Mouse (Mus musculus) lung, postnatal 0 days (tissue): ENCODE measurements around the gene Dirc2. TPM values are rescaled to one million over a fixed set of nuclear protein-coding genes. Genes with fewer than 3 reads are reported as not detected.

Source experiments
- ATAC-seq: fragments of 200-750 bp; cut with Nextera tagmentation; 2 replicates; pipeline ENCODE4 v1.8.0; 2017; ENCODE audit warnings: moderate library complexity
- DNase-seq: peaks from one replicate; pipeline ENCODE4 v3.0.0-alpha.2; 2016; ENCODE audit warnings: low spot score
- H3K27ac ChIP-seq: fragments of 300-500 bp; sonication (generic); 2 replicates; pipeline ENCODE4 v1.5.1; 2014; ENCODE audit warnings: antibody characterized with exemption, mild to moderate bottlenecking, low read length, mixed read lengths
- H3K27me3 ChIP-seq: fragments of 300-500 bp; sonication (generic); replicated peaks from 2 replicates; pipeline ENCODE4 v1.6.1; 2014; ENCODE audit warnings: low read length, mixed read lengths; ENCODE audit not compliant: insufficient read depth
- H3K36me3 ChIP-seq: fragments of 300-500 bp; sonication (generic); 2 replicates; pipeline ENCODE4 v1.6.1; 2014; ENCODE audit warnings: low read length, mixed read lengths; ENCODE audit not compliant: insufficient read depth
- H3K4me1 ChIP-seq: fragments of 300-500 bp; sonication (generic); 2 replicates; pipeline ENCODE4 v1.6.1; 2014; ENCODE audit warnings: antibody characterized with exemption, low read depth, low read length, mixed read lengths; ENCODE audit not compliant: insufficient read depth
- H3K4me2 ChIP-seq: fragments of 300-500 bp; sonication (generic); replicated peaks from 2 replicates; pipeline ENCODE4 v1.6.1; 2014; ENCODE audit warnings: low read depth, mild to moderate bottlenecking, low read length, moderate library complexity, mixed read lengths
- H3K4me3 ChIP-seq: fragments of 300-500 bp; sonication (generic); 2 replicates; pipeline ENCODE4 v1.5.1; 2014; ENCODE audit warnings: low read depth, low read length
- H3K9ac ChIP-seq: fragments of 300-500 bp; sonication (generic); replicated peaks from 2 replicates; pipeline ENCODE4 v1.6.1; 2014; ENCODE audit warnings: low read depth, mild to moderate bottlenecking
- H3K9me3 ChIP-seq: fragments of 300-500 bp; sonication (generic); 2 replicates; pipeline ENCODE4 v1.6.1; 2016; ENCODE audit warnings: low read length, mixed read lengths
- CTCF ChIP-seq: IDR thresholded peaks from 2 replicates; pipeline ENCODE4 v1.5.1; 2016; ENCODE audit warnings: antibody characterized with exemption, mild to moderate bottlenecking
- EP300 ChIP-seq: IDR thresholded peaks from 2 replicates; pipeline ENCODE4 v1.6.1; 2016; ENCODE audit warnings: antibody characterized with exemption, mild to moderate bottlenecking, control low read depth
- WGBS: fragments of 180-500 bp; shearing (Covaris S2); extraction: QIAGEN DNeasy Blood & Tissue Kit; methylation state at CpG from one replicate; pipeline ENCODE4 v1.1.7; 2014; 5-methylcytosine and 5-hydroxymethylcytosine counted together
- polyA plus RNA-seq: library from polyadenylated mRNA; unstranded; fragments of >200 nt; fragmentation: Nextera tagmentation; extraction: Ambion mirVana; gene quantifications from 2 replicates; pipeline ENCODE4 v1.2.1, GENCODE M21; 2015

Dirc2 gene
- polyA plus RNA-seq, 1 experiment from 2014 or later: 18.0 TPM

DNA sequence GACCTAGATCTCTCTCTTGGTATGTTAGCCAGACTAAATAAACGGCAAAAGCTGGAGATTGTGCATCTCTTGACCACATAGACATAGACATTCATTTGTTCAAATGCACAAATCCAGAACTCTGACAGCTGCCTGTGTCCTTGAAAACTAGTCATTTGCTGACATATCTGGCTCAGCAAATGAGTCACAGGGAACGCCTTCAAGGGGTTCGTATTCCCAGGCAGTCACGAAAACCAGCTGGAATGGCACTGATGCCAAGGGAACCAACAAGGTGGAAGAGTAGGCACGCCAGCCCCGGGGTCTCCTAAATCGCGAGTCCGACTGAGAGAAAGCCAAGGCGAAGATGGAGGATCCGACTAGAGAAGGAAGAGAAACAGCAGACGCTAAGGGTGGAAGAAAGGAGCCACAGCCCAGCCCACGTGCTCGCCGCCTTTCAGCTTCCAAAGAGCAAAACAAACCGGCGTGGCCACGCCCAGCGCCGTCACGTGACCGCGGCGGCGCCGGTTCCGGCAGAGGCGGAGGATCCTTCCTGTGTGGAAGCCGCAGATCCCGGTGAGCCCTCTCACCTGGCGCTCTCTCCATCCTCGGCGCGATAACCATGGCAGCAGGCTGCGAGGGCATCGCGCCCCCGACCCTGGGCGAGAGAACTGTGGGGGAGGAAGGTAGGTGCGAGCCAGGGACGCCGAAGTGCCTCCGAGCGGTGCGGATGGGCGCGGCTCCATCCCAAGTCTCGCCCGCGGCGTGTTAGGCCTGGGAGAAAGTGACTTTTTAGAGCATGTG is 912 bp upstream of the Dirc2 start, which contains the start of gene Hspbap1:
Hspbap1 (plus strand) TSS at position 498 of the 780 bp plus-strand sequence.
- Histone ChIP-seq H3K27ac (peak within 1 kb of the TSS; percentile 81), H3K36me3 (no peaks in the 10 kb centered on the region), H3K9me3 (no peaks in the 10 kb centered on the region), H3K4me3 (peak within 1 kb of the TSS; percentile 85), H3K4me1 (0 out of 2 replicates have a peak, but pooled peaks cover 4% of the 10 kb centered on the region), H3K27me3 (no peaks in the 10 kb centered on the region), H3K9ac (peak within 1 kb of the TSS; percentile 69), H3K4me2 (peak within 1 kb of the TSS; percentile 91)
- DNase-seq (peak; percentile 91), ATAC-seq (peak; percentile 84)
- under 1% methylated on average over 48 of the region's 51 CpGs for WGBS
- no peak for TF ChIP-seq EP300
- TF ChIP-seq CTCF: no peak

GRCm38 (mm10) chr16:35768469-35768784 is 729 bp downstream of the Dirc2 start:
- no peaks in the 10 kb centered on the region for H3K36me3 ChIP-seq
- no peaks in the 10 kb centered on the region for H3K9me3 ChIP-seq
- H3K4me1 ChIP-seq: 0 out of 2 replicates have a peak, but pooled peaks cover 4% of the 10 kb centered on the region
- peak overlapping the region; percentile 91 for H3K4me2 ChIP-seq
- 23% methylated on average over 6 of the region's 6 CpGs for WGBS
- TF ChIP-seq CTCF (no peak), EP300 (no peak)
- no peak for ATAC-seq
- H3K27ac ChIP-seq: no peak overlapping the region
- no peaks in the 10 kb centered on the region for H3K27me3 ChIP-seq
- peak overlapping the region; percentile 69 for H3K9ac ChIP-seq
- no peak for DNase-seq
- peak overlapping the region; percentile 85 for H3K4me3 ChIP-seq

DNA sequence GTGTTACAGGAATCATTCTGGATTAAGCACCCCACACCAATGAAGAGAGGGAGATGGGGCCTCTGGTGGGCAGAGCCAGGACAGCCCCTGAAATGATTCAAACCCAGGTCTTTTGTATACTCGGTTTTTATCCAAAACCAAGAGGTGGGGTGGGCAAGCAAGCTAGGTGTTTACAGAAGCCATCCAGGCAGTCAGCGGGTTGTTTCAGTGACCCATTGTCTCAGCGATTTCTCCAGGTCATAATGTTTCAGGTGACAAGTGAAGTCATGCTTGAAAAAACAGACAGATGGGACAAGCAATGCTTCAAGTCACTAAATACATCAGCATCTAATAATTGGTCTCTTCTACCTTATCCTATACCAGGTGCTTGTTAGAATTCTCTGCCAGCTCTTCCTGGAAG is 2.8 kb downstream of the Dirc2 start:
- Histone ChIP-seq H3K36me3 (no peaks in the 10 kb centered on the region), H3K9me3 (no peaks in the 10 kb centered on the region), H3K9ac (no peak overlapping the region), H3K27ac (no peak overlapping the region), H3K4me2 (no peak overlapping the region), H3K4me1 (0 out of 2 replicates have a peak, but pooled peaks cover 4% of the 10 kb centered on the region), H3K4me3 (no peak overlapping the region), H3K27me3 (no peaks in the 10 kb centered on the region)
- DNase-seq (no peak), ATAC-seq (no peak)
- 74% methylated on average over 3 of the region's 3 CpGs for WGBS
- TF ChIP-seq CTCF: no peak

DNA sequence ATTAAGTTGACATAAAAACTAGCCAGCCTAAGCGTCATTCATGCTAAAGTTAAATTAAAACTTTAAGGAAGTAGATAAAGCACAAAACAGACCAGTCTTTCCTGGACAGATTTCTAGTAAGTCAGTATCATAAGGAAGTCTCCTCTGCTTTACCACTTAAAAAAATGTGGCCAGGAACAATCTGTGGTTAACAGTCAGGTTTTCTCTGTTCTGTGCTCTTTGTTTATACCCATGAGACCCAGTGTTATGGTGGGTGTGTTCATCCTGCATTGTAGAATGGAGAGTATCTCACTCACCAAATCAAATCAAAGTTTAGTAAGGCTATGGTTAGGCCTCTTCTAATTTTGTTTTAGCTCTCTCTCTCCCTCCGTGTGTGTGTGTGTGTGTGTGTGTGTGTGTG is 3.7 kb downstream of the Dirc2 start:
- Histone ChIP-seq H3K9ac (no peak overlapping the region), H3K9me3 (no peaks in the 10 kb centered on the region), H3K27me3 (no peaks in the 10 kb centered on the region), H3K4me1 (no peaks in the 10 kb centered on the region), H3K36me3 (no peaks in the 10 kb centered on the region), H3K27ac (no peak overlapping the region), H3K4me3 (no peak overlapping the region), H3K4me2 (no peak overlapping the region)
- 64% methylated on average over 2 of the region's 2 CpGs for WGBS
- no peak for TF ChIP-seq CTCF
- TF ChIP-seq EP300: no peak
- ATAC-seq (no peak), DNase-seq (no peak)

DNA sequence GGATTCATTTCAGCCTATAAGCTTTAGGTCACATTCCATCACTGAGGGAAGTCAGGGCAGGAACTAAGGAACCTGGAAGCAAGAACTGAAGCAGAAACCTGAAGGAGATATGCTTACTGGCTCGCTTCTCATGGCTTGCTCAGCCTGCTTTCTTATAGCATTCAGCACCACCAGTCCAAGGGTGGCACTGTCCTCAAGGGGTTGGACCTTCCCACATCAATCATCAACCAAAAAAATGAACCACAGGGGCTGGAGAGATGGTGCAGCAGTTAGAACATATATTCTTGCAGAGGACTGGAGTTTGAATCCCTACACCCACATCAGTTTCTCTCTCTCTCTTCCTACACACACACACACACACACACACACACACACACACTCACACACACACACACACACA is 4.2 kb downstream of the Dirc2 start:
- Histone ChIP-seq H3K4me3 (no peak overlapping the region), H3K9ac (no peak overlapping the region), H3K27me3 (no peaks in the 10 kb centered on the region), H3K36me3 (no peaks in the 10 kb centered on the region), H3K27ac (no peak overlapping the region), H3K9me3 (no peaks in the 10 kb centered on the region), H3K4me1 (no peaks in the 10 kb centered on the region), H3K4me2 (no peak overlapping the region)
- TF ChIP-seq EP300 (no peak), CTCF (no peak)
- DNase-seq (no peak), ATAC-seq (no peak)
- WGBS: 71% methylated on average over 1 of the region's 1 CpGs

GRCm38 (mm10) chr16:35763590-35764296 is 5.4 kb downstream of the Dirc2 start:
- no peaks in the 10 kb centered on the region for H3K27me3 ChIP-seq
- H3K4me3 ChIP-seq: no peak overlapping the region
- ATAC-seq (no peak), DNase-seq (no peak)
- 78% methylated on average over 10 of the region's 11 CpGs for WGBS
- no peaks in the 10 kb centered on the region for H3K36me3 ChIP-seq
- H3K9me3 ChIP-seq: no peaks in the 10 kb centered on the region
- TF ChIP-seq CTCF (no peak), EP300 (no peak)
- H3K9ac ChIP-seq: no peak overlapping the region
- H3K4me2 ChIP-seq: no peak overlapping the region
- no peak overlapping the region for H3K27ac ChIP-seq
- no peaks in the 10 kb centered on the region for H3K4me1 ChIP-seq
